ENCODE assay signal across 16 mouse cellular contexts in the genomic region with DNA sequence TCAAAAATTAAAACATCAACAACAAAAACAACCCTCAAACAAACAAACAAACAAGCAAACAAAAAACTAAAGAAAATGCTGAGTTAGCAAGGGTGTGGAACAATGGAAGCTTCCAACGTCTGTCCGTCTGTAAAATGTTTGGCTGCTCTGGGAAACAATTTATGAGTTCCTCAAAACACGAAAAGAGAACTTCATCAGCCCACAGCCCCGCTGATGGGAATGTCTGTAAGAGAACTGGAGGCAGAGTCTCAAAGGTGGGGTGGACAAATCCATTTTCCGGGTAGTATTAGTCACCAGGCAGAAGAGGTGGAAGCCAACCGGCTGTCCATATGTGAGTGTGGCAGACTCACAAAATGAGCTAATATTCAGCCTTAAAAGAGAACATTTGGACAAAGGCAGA. TPM values are rescaled to one million over a fixed set of nuclear protein-coding genes. Genes with fewer than 3 reads are reported as not detected.
"Had no signal": no experiment of that assay in that cellular context is flagged by ENCODE, and none has a peak within 500 bp of the region (broad histone marks: within the 10 kb centered on the region; RNA-seq: fewer than 3 reads in every experiment).

No protein-coding gene starts in this region.

- H3K36me3 ChIP-seq: kidney, embryonic 15.5 days; liver, embryonic 15.5 days had no signal

- H3K4me1 ChIP-seq: liver, embryonic 15.5 days had no signal

- H3K9me3 ChIP-seq: kidney, embryonic 15.5 days; limb, embryonic 12.5 days; liver, embryonic 15.5 days; midbrain, embryonic 13.5 days; neural tube, embryonic 15.5 days had no signal

- H3K4me3 ChIP-seq: kidney, embryonic 15.5 days; limb, embryonic 12.5 days; liver, embryonic 15.5 days; midbrain, embryonic 13.5 days; myocyte; neural tube, embryonic 15.5 days had no signal

- H3K4me2 ChIP-seq: kidney, embryonic 15.5 days; limb, embryonic 12.5 days; liver, embryonic 15.5 days; lung, embryonic 14.5 days; midbrain, embryonic 13.5 days; neural tube, embryonic 15.5 days had no signal

- H3K27me3 ChIP-seq: kidney, embryonic 15.5 days; limb, embryonic 12.5 days; liver, embryonic 15.5 days; midbrain, embryonic 13.5 days; neural tube, embryonic 15.5 days had no signal

- H3K27ac ChIP-seq: kidney, embryonic 15.5 days; limb, embryonic 12.5 days; liver, embryonic 15.5 days; macrophage; midbrain, embryonic 13.5 days; neural tube, embryonic 15.5 days had no signal

- H3K9ac ChIP-seq: kidney, embryonic 15.5 days; limb, embryonic 12.5 days; liver, embryonic 15.5 days; lung, embryonic 14.5 days; midbrain, embryonic 13.5 days; neural tube, embryonic 15.5 days had no signal

- ATAC-seq: midbrain, embryonic 13.5 days had no signal

- DNase-seq: kidney, adult 2 months; kidney, postnatal 25 days; layer of hippocampus, adult 9-11 months; liver; lung, embryonic 14.5 days; lung, postnatal 10 days; right cerebral cortex, adult 18-20 months; right cerebral cortex, postnatal 25 days; thymus, postnatal 4 days had no signal

RNA-seq across cellular contexts. Expression of a gene that starts 5.8 kb away (rescaled TPM):
- polyA plus RNA-seq: macrophage had no signal

RNA-seq across cellular contexts. Expression of a gene that starts 46.0 kb away (rescaled TPM):
- polyA plus RNA-seq: limb, embryonic 12.5 days; macrophage had no signal
